In genomic region chr17:27826908-27827383, GRCm38 (mm10) we compare ENCODE assay signal across 8 mouse cellular contexts. TPM values are rescaled to one million over a fixed set of nuclear protein-coding genes. Genes with fewer than 3 reads are reported as not detected.
DNase-seq lines count a peak whose midpoint lies in the region; ATAC-seq and TF ChIP-seq lines count a peak whose summit lies in the region.

No protein-coding gene starts in this region.

- no peaks in the 10 kb centered on the region for H3K36me3 ChIP-seq in lung, embryonic 14.5 days (ENCODE audit: insufficient read depth)

- ATAC-seq in lung, embryonic 14.5 days (ENCODE audit: insufficient read depth), result peak; percentile 77

- H3K4me1 ChIP-seq in lung, embryonic 14.5 days (ENCODE audit: insufficient read depth), result no peaks in the 10 kb centered on the region

- H3K9ac ChIP-seq in lung, embryonic 14.5 days, result peak overlapping the region; percentile 47

- H3K4me2 ChIP-seq in lung, embryonic 14.5 days, result peak overlapping the region; percentile 68

- intact Hi-C loops in gastrocnemius, adult 2 months (cut with DNase I), result no loop called here

- peak overlapping the region; percentile 71 for H3K27ac ChIP-seq in gastrocnemius, adult 2 months
- H3K27ac ChIP-seq in lung, embryonic 14.5 days (ENCODE audit: low read depth), result peak overlapping the region; percentile 82

- under 1% methylated on average over 9 of the region's 9 CpGs for WGBS in lung, embryonic 14.5 days

- no peaks in the 10 kb centered on the region for H3K27me3 ChIP-seq in lung, embryonic 14.5 days (ENCODE audit: insufficient read depth, low read length)

- no peak for TF ChIP-seq CTCF in gastrocnemius, adult 2 months (IDR thresholded peaks at IDR 0.05)
- no peak for TF ChIP-seq CTCF in lung, embryonic 14.5 days (IDR thresholded peaks at IDR 0.05; ENCODE audit: low read depth)

- DNase-seq in A20 (ENCODE audit: low read depth, low spot score), result peak; percentile 86
- DNase-seq in adrenal gland, adult 18-20 months (ENCODE audit: low spot score in 2 of 2), result peak; percentile 42 to 57
- peak; percentile 41 for DNase-seq in gastrocnemius, adult 2 months
- DNase-seq in induced T-regulatory cell, adult 2 months (ENCODE audit: low read depth), result peak; percentile 85
- peak; percentile 80 for DNase-seq in lung, embryonic 14.5 days
- DNase-seq in ovary, postnatal 10 days (ENCODE audit: low spot score), result peak; percentile 10
- no peak for DNase-seq in cerebellum, postnatal 14 days
- no peak for DNase-seq in layer of hippocampus, adult 11-12 months (ENCODE audit: low spot score)

- H3K4me3 ChIP-seq in gastrocnemius, adult 2 months, result peak overlapping the region; percentile 54
- H3K4me3 ChIP-seq in lung, embryonic 14.5 days (ENCODE audit: low read depth, low read length), result peak overlapping the region; percentile 36

- H3K9me3 ChIP-seq in lung, embryonic 14.5 days (ENCODE audit: low read depth, low read length), result no peaks in the 10 kb centered on the region

RNA-seq across cellular contexts. Expression of gene D17Wsu92e, which starts 6.5 kb away (rescaled TPM):
- 100 to 1,000 TPM; 158 to 188 TPM for total RNA-seq in adrenal gland, adult 18-20 months (2021)
- 100 to 1,000 TPM; 182 to 201 TPM for total RNA-seq in gastrocnemius, adult 2 months (2021)
- polyA plus RNA-seq in lung, embryonic 14.5 days (2014; fragmentation: Nextera tagmentation; extraction: Ambion mirVana), result 19.5 and 20.3 TPM in 2 replicates

RNA-seq across cellular contexts. Expression of gene Snrpc, which starts 11.0 kb away (rescaled TPM):
- 10 to 100 TPM; 66.1 to 66.6 TPM for total RNA-seq in adrenal gland, adult 18-20 months (2021)
- total RNA-seq in gastrocnemius, adult 2 months (2021), result 10 to 100 TPM; 68.3 to 71.2 TPM
- polyA plus RNA-seq in lung, embryonic 14.5 days (2014; fragmentation: Nextera tagmentation; extraction: Ambion mirVana), result 361 and 368 TPM in 2 replicates

RNA-seq across cellular contexts. Expression of gene Uhrf1bp1, which starts 29.3 kb away (rescaled TPM):
- 10 to 100 TPM; 19.7 to 33.5 TPM for total RNA-seq in adrenal gland, adult 18-20 months (2021)
- 10 to 100 TPM; 25.9 to 26.0 TPM for total RNA-seq in gastrocnemius, adult 2 months (2021)
- polyA plus RNA-seq in lung, embryonic 14.5 days (2014; fragmentation: Nextera tagmentation; extraction: Ambion mirVana), result 7.1 and 8.0 TPM in 2 replicates

Comparison
In these comparisons a context has a peak if more than half of its experiments do, and no peak if none do; other contexts are left out.
1. DNase-seq: peak in A20 (single experiment), adrenal gland, adult 18-20 months (2 of 2), gastrocnemius, adult 2 months (single experiment), induced T-regulatory cell, adult 2 months (single experiment), lung, embryonic 14.5 days (single experiment) and ovary, postnatal 10 days (single experiment); none in cerebellum, postnatal 14 days (0 of 2) and layer of hippocampus, adult 11-12 months (single experiment).